Mouse (Mus musculus) heart, embryonic 10.5 days (tissue): ENCODE measurements around the gene 1700019A02Rik. TPM values are rescaled to one million over a fixed set of nuclear protein-coding genes. Genes with fewer than 3 reads are reported as not detected.

Experiments
- DNase-seq: peaks from one replicate; pipeline ENCODE4 v3.0.0-alpha.2; 2017; ENCODE audit warnings: low spot score
- H3K27ac ChIP-seq: fragments of 300-500 bp; sonication (generic); 2 replicates; pipeline ENCODE4 v1.5.1; 2016; ENCODE audit warnings: mild to moderate bottlenecking
- H3K27me3 ChIP-seq: fragments of 300-500 bp; sonication (generic); 2 replicates; pipeline ENCODE4 v1.6.1; 2016; ENCODE audit warnings: mild to moderate bottlenecking; ENCODE audit not compliant: poor library complexity, insufficient read depth, severe bottlenecking
- H3K36me3 ChIP-seq: fragments of 300-500 bp; sonication (generic); 2 replicates; pipeline ENCODE4 v1.6.1; 2016; ENCODE audit warnings: mild to moderate bottlenecking, moderate library complexity
- H3K4me1 ChIP-seq: fragments of 300-500 bp; sonication (generic); 2 replicates; pipeline ENCODE4 v1.6.1; 2016; ENCODE audit warnings: mild to moderate bottlenecking
- H3K4me3 ChIP-seq: fragments of 300-500 bp; sonication (generic); 2 replicates; pipeline ENCODE4 v1.5.1; 2016; ENCODE audit warnings: mild to moderate bottlenecking, moderate library complexity
- H3K9me3 ChIP-seq: fragments of 300-500 bp; sonication (generic); 2 replicates; pipeline ENCODE4 v1.6.1; 2016; ENCODE audit warnings: mild to moderate bottlenecking, moderate library complexity
- WGBS: fragments of 180-500 bp; shearing (Covaris S2); methylation state at CpG from one replicate; pipeline ENCODE4 v1.1.7; 2016; 5-methylcytosine and 5-hydroxymethylcytosine counted together
- polyA plus RNA-seq: library from polyadenylated mRNA; unstranded; fragments of >200 nt; fragmentation: Nextera tagmentation; extraction: Ambion mirVana; gene quantifications from 2 replicates; pipeline ENCODE4 v1.2.1, GENCODE M21; 2016

Gene 1700019A02Rik
- polyA plus RNA-seq, 1 experiment from 2014 or later = not detected

- H3K27me3 ChIP-seq = no peaks in the 10 kb centered on the region
- peaks cover 4% of the 10 kb centered on the region; the same call in 1 of the 2 replicates for H3K4me1 ChIP-seq
- H3K4me3 ChIP-seq = no peak overlapping the region
- H3K36me3 ChIP-seq = no peaks in the 10 kb centered on the region
- DNase-seq = no peak
- H3K9me3 ChIP-seq = no peaks in the 10 kb centered on the region
- peak overlapping the region; percentile 70; the same call in 1 of the 2 replicates for H3K27ac ChIP-seq
- WGBS = 42% methylated on average over 1 of the region's 1 CpGs
Observed at GRCm38 (mm10) chr1:53110561-53110960, 76.9 kb downstream of the 1700019A02Rik start.

Other genes with a start within 250 kb of the 1700019A02Rik start
- 0.62 and 3.7 TPM in 2 replicates for gene 1700019D03Rik, start 167.5 kb downstream of the 1700019A02Rik start, polyA plus RNA-seq
- 1.7 and 2.1 TPM in 2 replicates for gene Mstn, start 126.0 kb downstream of the 1700019A02Rik start, polyA plus RNA-seq
- 17.6 and 18.2 TPM in 2 replicates for gene Pms1, start 109.4 kb upstream of the 1700019A02Rik start, polyA plus RNA-seq
- 57.6 and 58.4 TPM in 2 replicates for gene Ormdl1, start 109.5 kb upstream of the 1700019A02Rik start, polyA plus RNA-seq
- not detected in 2 replicates for gene Gm28778, start 109.5 kb upstream of the 1700019A02Rik start, polyA plus RNA-seq
- gene Osgepl1, start 126.0 kb upstream of the 1700019A02Rik start, polyA plus RNA-seq = 27.9 and 31.1 TPM in 2 replicates
- gene Asdurf, start 165.0 kb upstream of the 1700019A02Rik start, polyA plus RNA-seq = not detected in 2 replicates
- 0.33 and 1.2 TPM in 2 replicates for gene Gm28551, start 165.0 kb upstream of the 1700019A02Rik start, polyA plus RNA-seq
- 81.8 and 82.8 TPM in 2 replicates for gene Asnsd1, start 165.1 kb upstream of the 1700019A02Rik start, polyA plus RNA-seq